Mouse (Mus musculus): ENCODE data around the gene Omt2a. TPM values are rescaled to one million over a fixed set of nuclear protein-coding genes. Genes with fewer than 3 reads are reported as not detected.
"Not testable (repeated sequence)": the region's sequence is repeated elsewhere in the genome, so short reads cannot be mapped to it uniquely, and the experiment has no call there.

Omt2a gene
- polyA plus RNA-seq, 1 experiment from 2014 or later, result not detected

DNA sequence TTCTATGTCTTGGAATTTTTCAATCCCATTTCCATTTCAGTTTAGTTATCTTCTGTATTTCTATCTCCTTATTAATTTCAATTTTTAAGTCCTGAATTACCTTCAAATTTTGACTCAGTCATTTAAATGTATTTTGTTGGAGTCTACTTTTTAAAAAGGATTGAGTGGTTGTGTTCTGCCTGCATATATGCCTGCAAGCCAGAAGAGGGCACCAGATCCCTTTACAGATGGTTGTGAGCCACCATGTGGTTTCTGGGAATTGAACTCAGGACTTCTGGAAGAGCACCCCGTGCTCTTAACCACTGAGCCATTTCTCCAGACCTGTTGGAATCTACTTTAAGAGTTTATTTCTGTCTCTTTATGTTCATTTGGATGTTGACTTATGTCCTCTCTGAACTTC is 4.9 kb upstream of the Omt2a start:
- Histone ChIP-seq H3K4me1 (replicated peaks; ENCODE audit: control insufficient read depth, insufficient read depth, low read length) (no peaks in the 10 kb centered on the region), H3K9me3 (ENCODE audit: control insufficient read depth, low read length) (no peaks in the 10 kb centered on the region), H3K9ac (no peak overlapping the region), H3K4me3 (replicated peaks; ENCODE audit: low read length) (no peak overlapping the region), H3K27me3 (ENCODE audit: control insufficient read depth, insufficient read depth, low read length) (no peaks in the 10 kb centered on the region), H3K4me2 (replicated peaks) (no peak overlapping the region), H3K27ac (no peak overlapping the region), H3K36me3 (replicated peaks; ENCODE audit: control insufficient read depth, insufficient read depth) (no peaks in the 10 kb centered on the region)
- WGBS, result 36% methylated on average over 1 of the region's 1 CpGs
- DNase-seq (ENCODE audit: low spot score) (no peak), ATAC-seq (ENCODE audit: low FRiP score) (no peak)

DNA sequence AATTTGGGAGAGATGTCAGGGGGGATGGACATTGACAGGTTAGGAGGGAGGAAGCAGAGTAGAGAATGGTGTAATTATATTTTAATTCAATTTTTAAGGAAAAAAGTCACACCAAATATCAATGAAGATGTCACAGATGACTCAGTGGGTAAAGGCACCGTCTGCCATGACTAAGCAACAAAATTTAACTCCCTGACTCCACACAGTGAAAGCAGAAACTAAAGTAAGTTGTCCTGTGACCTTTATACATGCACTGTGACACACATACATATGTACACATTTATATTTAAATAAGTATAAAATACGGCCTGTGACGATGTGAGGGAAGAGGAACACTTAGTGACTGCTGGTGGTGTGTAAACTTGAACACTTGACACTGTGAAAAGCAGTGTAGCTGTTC is 6.5 kb downstream of the Omt2a start:
- not testable (repeated sequence) for H3K4me1 ChIP-seq (replicated peaks; ENCODE audit: control insufficient read depth, insufficient read depth, low read length); H3K9me3 ChIP-seq (ENCODE audit: control insufficient read depth, low read length); H3K4me3 ChIP-seq (replicated peaks; ENCODE audit: low read length); DNase-seq (ENCODE audit: low spot score); H3K36me3 ChIP-seq (replicated peaks; ENCODE audit: control insufficient read depth, insufficient read depth); ATAC-seq (ENCODE audit: low FRiP score); H3K9ac ChIP-seq; H3K27me3 ChIP-seq (ENCODE audit: control insufficient read depth, insufficient read depth, low read length); H3K27ac ChIP-seq; H3K4me2 ChIP-seq (replicated peaks)
- WGBS, result 88% methylated on average over 3 of the region's 3 CpGs

DNA sequence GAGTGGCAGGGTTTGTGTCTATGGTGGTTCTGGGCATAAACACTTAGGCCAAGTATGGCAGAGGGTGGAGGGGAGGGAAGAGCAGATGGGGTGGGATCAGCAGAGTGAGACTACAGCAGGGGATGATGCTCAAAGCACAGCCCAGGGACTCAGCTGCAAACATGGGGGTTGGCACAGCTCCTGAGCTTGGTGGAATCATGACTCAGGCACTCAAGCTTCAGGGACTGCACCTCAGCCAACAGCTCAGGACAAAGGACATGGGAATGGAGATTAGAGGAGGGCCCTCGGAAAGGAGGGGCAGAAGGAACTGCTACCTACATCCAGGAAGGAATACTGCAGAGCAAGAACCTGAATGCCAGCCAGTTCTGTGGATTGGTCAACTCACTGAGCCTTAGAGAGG is 15.5 kb downstream of the Omt2a start:
- ATAC-seq (ENCODE audit: low FRiP score); H3K9ac ChIP-seq; H3K36me3 ChIP-seq (replicated peaks; ENCODE audit: control insufficient read depth, insufficient read depth); H3K4me3 ChIP-seq (replicated peaks; ENCODE audit: low read length); H3K27ac ChIP-seq; H3K4me2 ChIP-seq (replicated peaks); H3K4me1 ChIP-seq (replicated peaks; ENCODE audit: control insufficient read depth, insufficient read depth, low read length); DNase-seq (ENCODE audit: low spot score); H3K27me3 ChIP-seq (ENCODE audit: control insufficient read depth, insufficient read depth, low read length); H3K9me3 ChIP-seq (ENCODE audit: control insufficient read depth, low read length): not testable (repeated sequence)
- 79% methylated on average over 1 of the region's 1 CpGs for WGBS

DNA sequence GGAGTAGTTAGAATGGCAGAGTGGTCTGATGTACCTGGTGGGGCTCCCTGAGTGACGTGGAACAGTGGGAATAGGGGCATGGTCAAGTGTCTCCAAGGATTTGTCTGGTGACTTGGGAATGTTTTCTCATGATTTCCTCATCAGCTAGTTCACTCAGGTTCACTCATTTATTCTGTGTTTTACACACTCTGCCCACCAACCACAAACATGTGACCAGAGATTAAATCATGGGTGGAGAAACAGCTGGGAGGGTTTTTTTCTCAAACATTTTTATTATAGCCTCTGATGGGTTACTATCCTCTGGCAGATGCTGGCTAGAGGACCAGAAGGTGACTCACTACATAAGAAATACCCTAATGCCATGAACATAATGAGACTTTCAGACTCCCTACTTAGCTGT is 16.4 kb downstream of the Omt2a start:
- DNase-seq (ENCODE audit: low spot score), result no peak

DNA sequence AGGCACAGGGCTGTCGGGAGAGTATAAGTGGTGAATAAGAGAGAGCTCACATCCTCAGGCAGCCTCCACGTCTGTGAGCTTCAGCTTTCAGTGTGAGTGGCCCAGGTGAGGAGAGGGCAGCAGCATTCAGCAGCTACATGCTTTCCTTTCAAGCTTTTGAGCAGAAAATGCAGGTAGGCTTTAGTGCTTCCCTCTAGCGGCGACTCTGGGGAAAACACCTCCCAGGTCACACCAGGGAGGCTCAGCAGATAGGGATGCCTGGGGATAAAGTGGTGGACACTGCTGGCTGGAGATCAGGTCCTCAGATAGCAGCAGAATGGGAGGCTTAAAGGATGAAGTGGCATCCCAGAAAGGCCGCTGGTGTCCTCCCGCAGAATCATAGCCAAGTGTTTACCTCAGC is 18.5 kb downstream of the Omt2a start:
- 15% methylated on average over 6 of the region's 6 CpGs for WGBS
- H3K36me3 ChIP-seq (replicated peaks; ENCODE audit: control insufficient read depth, insufficient read depth); H3K4me2 ChIP-seq (replicated peaks); H3K9ac ChIP-seq; H3K9me3 ChIP-seq (ENCODE audit: control insufficient read depth, low read length); H3K27me3 ChIP-seq (ENCODE audit: control insufficient read depth, insufficient read depth, low read length); H3K27ac ChIP-seq; H3K4me1 ChIP-seq (replicated peaks; ENCODE audit: control insufficient read depth, insufficient read depth, low read length); H3K4me3 ChIP-seq (replicated peaks; ENCODE audit: low read length); ATAC-seq (ENCODE audit: low FRiP score): not testable (repeated sequence)
- DNase-seq (ENCODE audit: low spot score), result peak; percentile 69

More for the DNA sequence above, 16.4 kb downstream of the Omt2a start:
- no peak for ATAC-seq (ENCODE audit: low FRiP score)
- H3K27ac ChIP-seq, result no peak overlapping the region
- no peaks in the 10 kb centered on the region for H3K9me3 ChIP-seq (ENCODE audit: control insufficient read depth, low read length)
- no peak overlapping the region for H3K4me2 ChIP-seq (replicated peaks)
- H3K36me3 ChIP-seq (replicated peaks; ENCODE audit: control insufficient read depth, insufficient read depth), result no peaks in the 10 kb centered on the region
- H3K4me1 ChIP-seq (replicated peaks; ENCODE audit: control insufficient read depth, insufficient read depth, low read length), result no peaks in the 10 kb centered on the region
- 100% methylated on average over 1 of the region's 1 CpGs for WGBS
- no peaks in the 10 kb centered on the region for H3K27me3 ChIP-seq (ENCODE audit: control insufficient read depth, insufficient read depth, low read length)
- no peak overlapping the region for H3K4me3 ChIP-seq (replicated peaks; ENCODE audit: low read length)
- no peak overlapping the region for H3K9ac ChIP-seq

DNA sequence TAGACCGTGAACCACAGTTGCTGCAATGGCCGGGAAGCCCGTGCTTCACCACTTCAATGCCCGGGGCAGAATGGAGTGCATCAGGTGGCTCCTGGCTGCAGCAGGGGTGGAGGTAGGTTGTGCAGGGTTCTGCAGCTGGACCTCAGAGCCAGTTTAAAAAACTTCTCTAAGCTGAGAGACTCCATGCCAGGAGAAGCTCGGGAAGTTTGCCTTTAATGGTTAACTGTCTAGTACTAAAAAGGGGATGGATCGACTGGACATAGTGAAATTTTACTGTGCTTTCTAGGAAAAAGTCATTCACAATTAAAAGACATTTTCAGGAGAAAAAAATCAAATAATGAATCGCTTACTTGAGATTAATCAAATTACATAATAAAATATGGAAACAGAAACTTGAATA is 19.8 kb downstream of the Omt2a start:
- not testable (repeated sequence) for H3K4me1 ChIP-seq (replicated peaks; ENCODE audit: control insufficient read depth, insufficient read depth, low read length); H3K9me3 ChIP-seq (ENCODE audit: control insufficient read depth, low read length); H3K4me3 ChIP-seq (replicated peaks; ENCODE audit: low read length); H3K9ac ChIP-seq; H3K27ac ChIP-seq; ATAC-seq (ENCODE audit: low FRiP score); H3K4me2 ChIP-seq (replicated peaks); H3K36me3 ChIP-seq (replicated peaks; ENCODE audit: control insufficient read depth, insufficient read depth); DNase-seq (ENCODE audit: low spot score); H3K27me3 ChIP-seq (ENCODE audit: control insufficient read depth, insufficient read depth, low read length)
- WGBS, result 89% methylated on average over 5 of the region's 7 CpGs

DNA sequence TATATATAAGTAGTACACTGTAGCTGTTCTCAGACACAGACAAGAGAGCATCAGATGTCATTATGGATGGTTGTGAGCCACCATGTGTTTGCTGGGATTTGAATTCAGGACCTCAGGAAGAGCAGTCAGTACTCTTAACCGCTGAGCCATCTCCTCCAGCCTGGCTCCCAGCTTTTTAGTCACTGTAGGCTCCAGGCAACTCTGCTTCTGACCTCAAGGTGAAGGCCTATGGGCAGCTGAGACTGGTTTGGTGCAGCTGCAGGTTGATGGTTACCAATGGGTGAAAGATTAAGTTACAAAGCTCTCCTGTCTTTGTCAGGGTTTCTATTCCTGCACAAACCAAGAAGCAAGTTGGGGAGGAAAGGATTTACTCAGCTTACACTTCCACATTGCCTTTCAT is 20.9 kb downstream of the Omt2a start:
- not testable (repeated sequence) for H3K36me3 ChIP-seq (replicated peaks; ENCODE audit: control insufficient read depth, insufficient read depth); H3K4me1 ChIP-seq (replicated peaks; ENCODE audit: control insufficient read depth, insufficient read depth, low read length); H3K27ac ChIP-seq; H3K9me3 ChIP-seq (ENCODE audit: control insufficient read depth, low read length); ATAC-seq (ENCODE audit: low FRiP score); H3K27me3 ChIP-seq (ENCODE audit: control insufficient read depth, insufficient read depth, low read length); DNase-seq (ENCODE audit: low spot score); H3K4me2 ChIP-seq (replicated peaks); H3K9ac ChIP-seq; H3K4me3 ChIP-seq (replicated peaks; ENCODE audit: low read length)
- 67% methylated on average over 1 of the region's 1 CpGs for WGBS

DNA sequence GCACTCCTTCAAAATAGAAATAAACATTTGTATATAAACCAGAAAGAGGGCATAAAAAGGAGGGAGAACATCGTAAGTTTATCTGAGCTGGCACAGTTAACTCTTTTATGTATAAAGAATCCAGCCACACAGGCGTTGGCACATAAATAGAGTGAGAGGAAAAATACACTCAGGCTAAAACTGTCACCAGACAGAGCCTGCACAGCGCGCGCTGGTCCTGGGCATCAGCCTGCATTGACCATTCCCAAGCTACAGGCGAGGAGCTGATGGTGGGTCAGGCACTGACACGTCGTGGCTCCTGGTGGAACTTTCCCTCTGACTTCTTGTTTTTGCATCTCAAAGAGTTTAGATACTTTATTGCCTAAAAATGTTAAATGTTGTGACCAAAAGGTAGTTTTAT is 22.1 kb downstream of the Omt2a start:
- not testable (repeated sequence) for H3K9ac ChIP-seq; H3K9me3 ChIP-seq (ENCODE audit: control insufficient read depth, low read length); H3K36me3 ChIP-seq (replicated peaks; ENCODE audit: control insufficient read depth, insufficient read depth); H3K4me2 ChIP-seq (replicated peaks); ATAC-seq (ENCODE audit: low FRiP score); H3K27ac ChIP-seq; H3K27me3 ChIP-seq (ENCODE audit: control insufficient read depth, insufficient read depth, low read length); DNase-seq (ENCODE audit: low spot score); H3K4me3 ChIP-seq (replicated peaks; ENCODE audit: low read length); H3K4me1 ChIP-seq (replicated peaks; ENCODE audit: control insufficient read depth, insufficient read depth, low read length)
- WGBS, result 93% methylated on average over 8 of the region's 8 CpGs

DNA sequence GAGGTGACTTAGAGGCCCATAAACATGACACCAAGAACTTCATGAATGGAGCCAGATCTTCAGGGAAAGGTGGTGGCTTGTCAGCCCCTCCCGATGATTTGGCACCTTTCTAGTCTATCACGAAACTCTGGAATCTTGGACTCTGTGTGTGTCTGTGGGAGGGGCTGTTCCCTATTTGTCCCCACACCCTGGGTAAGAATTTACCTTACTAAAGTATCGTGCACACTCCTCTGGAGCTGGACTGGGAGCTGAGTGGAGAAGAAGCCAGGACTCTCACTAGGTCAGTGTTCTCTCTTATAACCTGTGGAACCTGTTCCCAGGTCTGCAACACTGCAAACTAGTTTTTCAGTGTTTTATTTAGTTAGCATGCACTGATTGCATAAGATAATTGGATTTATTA is 24.9 kb downstream of the Omt2a start, which contains the start of gene Gm10639:
TSS of gene Gm10639 (plus strand) at position 201 of the 400 bp plus-strand sequence.
- H3K36me3 ChIP-seq (replicated peaks; ENCODE audit: control insufficient read depth, insufficient read depth); DNase-seq (ENCODE audit: low spot score); H3K4me2 ChIP-seq (replicated peaks); H3K9ac ChIP-seq; H3K4me3 ChIP-seq (replicated peaks; ENCODE audit: low read length); H3K27ac ChIP-seq; H3K4me1 ChIP-seq (replicated peaks; ENCODE audit: control insufficient read depth, insufficient read depth, low read length); H3K27me3 ChIP-seq (ENCODE audit: control insufficient read depth, insufficient read depth, low read length); ATAC-seq (ENCODE audit: low FRiP score); H3K9me3 ChIP-seq (ENCODE audit: control insufficient read depth, low read length): not testable (repeated sequence)
- 91% methylated on average over 3 of the region's 3 CpGs for WGBS

DNA sequence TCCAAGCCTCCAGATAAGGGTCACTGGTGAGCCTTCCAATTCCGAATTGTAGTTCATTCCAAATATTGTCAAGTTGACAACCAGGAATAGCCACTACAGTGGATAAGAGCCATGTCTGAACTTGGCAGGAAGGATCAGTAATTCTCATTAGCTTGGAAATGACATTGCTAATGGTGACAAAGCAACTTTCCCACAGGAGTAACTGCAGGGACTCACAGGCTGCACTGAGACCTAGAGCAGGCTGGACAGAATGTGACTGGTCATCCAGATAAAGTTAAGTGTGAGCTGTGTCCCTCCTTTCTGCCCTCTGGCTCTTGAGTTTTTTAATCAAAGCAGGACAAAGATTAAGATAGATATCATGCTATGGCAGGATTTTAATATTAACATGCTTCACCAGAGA is 25.5 kb downstream of the Omt2a start:
- H3K36me3 ChIP-seq (replicated peaks; ENCODE audit: control insufficient read depth, insufficient read depth); H3K9ac ChIP-seq; H3K4me1 ChIP-seq (replicated peaks; ENCODE audit: control insufficient read depth, insufficient read depth, low read length); H3K27ac ChIP-seq; H3K9me3 ChIP-seq (ENCODE audit: control insufficient read depth, low read length); H3K4me3 ChIP-seq (replicated peaks; ENCODE audit: low read length); H3K27me3 ChIP-seq (ENCODE audit: control insufficient read depth, insufficient read depth, low read length); H3K4me2 ChIP-seq (replicated peaks); ATAC-seq (ENCODE audit: low FRiP score); DNase-seq (ENCODE audit: low spot score): not testable (repeated sequence)
- WGBS, result 89% methylated on average over 1 of the region's 1 CpGs
